Mouse (Mus musculus): ENCODE measurements at regions not wholly inside any gene's neighbourhood (a gene's known extent, or its start where the extent isn't known, plus 50 kb on each side); places are given as distances from the start of the nearest gene placed in this dataset.
A peak's percentile ranks its signal among the peaks of the same experiment; 100 is the strongest.

- no peak for DNase-seq
Measured at GRCm38 (mm10) chr17:91225916-91226315, 133.0 kb upstream of the Nrxn1 start.

- DNase-seq: peak; percentile 5
Measured at GRCm38 (mm10) chr17:91216429-91216828, 123.6 kb upstream of the Nrxn1 start.

DNA sequence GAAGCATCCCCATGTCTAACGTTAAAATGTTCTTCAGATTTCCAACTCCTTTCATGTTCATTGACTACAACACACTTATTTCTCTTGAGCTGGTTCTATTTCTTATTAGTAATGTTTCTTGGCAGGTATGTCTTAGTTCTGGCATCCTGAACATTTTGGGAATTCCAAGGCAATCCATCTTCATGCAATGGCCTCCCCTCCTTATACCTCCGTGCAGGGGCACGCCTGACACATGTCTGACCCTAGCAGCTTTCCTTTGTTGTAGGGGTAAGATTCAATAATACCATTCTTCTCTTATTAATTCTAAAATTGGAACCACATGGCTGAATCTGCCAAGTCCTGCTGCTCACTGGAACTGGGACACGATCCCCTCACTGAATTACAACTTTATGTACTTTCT lies 89.7 kb upstream of the Nrxn1 start:
- DNase-seq: no peak

DNA sequence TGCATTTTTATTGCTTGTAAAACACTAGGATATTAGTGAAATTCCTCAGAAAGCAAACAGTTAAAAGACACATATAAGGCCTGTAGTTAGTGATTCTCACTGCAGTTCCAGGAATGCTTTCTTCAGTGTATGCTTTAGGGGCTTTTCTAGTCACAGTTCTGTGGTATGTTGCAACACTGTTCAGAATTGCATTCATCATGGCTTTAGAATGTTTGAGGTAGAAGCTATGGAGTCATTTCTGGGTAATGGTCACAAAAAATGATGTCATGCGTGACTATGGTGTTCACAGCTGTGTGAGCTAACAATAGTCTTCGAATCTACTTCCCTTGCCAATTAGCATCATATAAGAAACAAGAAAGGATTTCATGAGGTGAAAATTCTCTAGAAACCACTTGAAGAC lies 69.0 kb upstream of the Nrxn1 start:
- no peak for DNase-seq
